Mouse (Mus musculus): ENCODE data around the gene Ednrb.

The Ednrb gene

GRCm38 (mm10) chr14:103844011-103844549 lies at the start of gene Ednrb:
Gene Ednrb, minus strand, starts transcription at chr14:103844402.
- no peak for DNase-seq (ENCODE audit: low read depth, low spot score)

GRCm38 (mm10) chr14:103892411-103892938 lies 48.3 kb upstream of the Ednrb start:
- no peak for DNase-seq (ENCODE audit: low read depth, low spot score)

- DNase-seq (ENCODE audit: low read depth, low spot score), result no peak
These were observed 46.6 kb upstream of the Ednrb start for GRCm38 (mm10) chr14:103890761-103891160.

GRCm38 (mm10) chr14:103884892-103885575 lies 40.8 kb upstream of the Ednrb start:
- DNase-seq (ENCODE audit: low read depth, low spot score), result no peak

GRCm38 (mm10) chr14:103882943-103883342 lies 38.7 kb upstream of the Ednrb start:
- no peak for DNase-seq (ENCODE audit: low read depth, low spot score)

GRCm38 (mm10) chr14:103877117-103877516 lies 32.9 kb upstream of the Ednrb start:
- no peak for DNase-seq (ENCODE audit: low read depth, low spot score)

GRCm38 (mm10) chr14:103876598-103876997 lies 32.4 kb upstream of the Ednrb start:
- no peak for DNase-seq (ENCODE audit: low read depth, low spot score)

- DNase-seq (ENCODE audit: low read depth, low spot score), result no peak
These were observed 22.4 kb upstream of the Ednrb start for GRCm38 (mm10) chr14:103866636-103867035.

- DNase-seq (ENCODE audit: low read depth, low spot score), result no peak
These were observed 21.0 kb upstream of the Ednrb start for GRCm38 (mm10) chr14:103865226-103865625.

GRCm38 (mm10) chr14:103850071-103850845 lies 6.1 kb upstream of the Ednrb start:
- DNase-seq (ENCODE audit: low read depth, low spot score), result no peak

- DNase-seq (ENCODE audit: low read depth, low spot score), result no peak
These were observed 1.5 kb upstream of the Ednrb start for GRCm38 (mm10) chr14:103845716-103846115.

- no peak for DNase-seq (ENCODE audit: low read depth, low spot score)
These were observed 742 bp upstream of the Ednrb start for GRCm38 (mm10) chr14:103844944-103845343.

GRCm38 (mm10) chr14:103843371-103844001 lies 716 bp downstream of the Ednrb start:
- DNase-seq (ENCODE audit: low read depth, low spot score), result no peak

GRCm38 (mm10) chr14:103842896-103843295 lies 1.3 kb downstream of the Ednrb start:
- DNase-seq (ENCODE audit: low read depth, low spot score), result no peak

- DNase-seq (ENCODE audit: low read depth, low spot score), result no peak
These were observed 3.8 kb downstream of the Ednrb start for GRCm38 (mm10) chr14:103840436-103840835.

- no peak for DNase-seq (ENCODE audit: low read depth, low spot score)
These were observed 5.3 kb downstream of the Ednrb start for GRCm38 (mm10) chr14:103838887-103839286.

- DNase-seq (ENCODE audit: low read depth, low spot score), result no peak
These were observed 9.6 kb downstream of the Ednrb start for GRCm38 (mm10) chr14:103834589-103834988.

- DNase-seq (ENCODE audit: low read depth, low spot score), result no peak
These were observed 10.1 kb downstream of the Ednrb start for GRCm38 (mm10) chr14:103834147-103834546.

GRCm38 (mm10) chr14:103832472-103832871 lies 11.7 kb downstream of the Ednrb start:
- DNase-seq (ENCODE audit: low read depth, low spot score), result no peak

- no peak for DNase-seq (ENCODE audit: low read depth, low spot score)
These were observed 13.2 kb downstream of the Ednrb start for GRCm38 (mm10) chr14:103831007-103831406.

GRCm38 (mm10) chr14:103826343-103826742 lies 17.9 kb downstream of the Ednrb start:
- DNase-seq (ENCODE audit: low read depth, low spot score), result no peak

GRCm38 (mm10) chr14:103825934-103826333 lies 18.3 kb downstream of the Ednrb start:
- no peak for DNase-seq (ENCODE audit: low read depth, low spot score)
